Mouse (Mus musculus) liver, embryonic 11.5 days (tissue): Measurements from ENCODE around the gene Hephl1. TPM values are rescaled to one million over a fixed set of nuclear protein-coding genes. Genes with fewer than 3 reads are reported as not detected.

Experiments used
- ATAC-seq: fragments of 200-750 bp; cut with Nextera tagmentation; replicated peaks from 2 replicates; pipeline ENCODE4 v1.8.0; 2017; ENCODE audit warnings: moderate number of reproducible peaks, mild to moderate bottlenecking, moderate TSS enrichment, moderate library complexity; ENCODE audit not compliant: low FRiP score
- DNase-seq: peaks from one replicate; pipeline ENCODE4 v3.0.0-alpha.2; 2017; ENCODE audit warnings: low spot score
- H3K27ac ChIP-seq: fragments of 300-500 bp; sonication (generic); 2 replicates; pipeline ENCODE4 v1.5.1; 2014; ENCODE audit warnings: mild to moderate bottlenecking, low read depth, low read length, control low read depth
- H3K27me3 ChIP-seq: fragments of 300-500 bp; sonication (generic); replicated peaks from 2 replicates; pipeline ENCODE4 v1.6.1; 2014; ENCODE audit warnings: low read length, mixed read lengths; ENCODE audit not compliant: control insufficient read depth, insufficient read depth
- H3K36me3 ChIP-seq: fragments of 300-500 bp; sonication (generic); 2 replicates; pipeline ENCODE4 v1.6.1; 2014; ENCODE audit warnings: mild to moderate bottlenecking, low read length, moderate library complexity, mixed read lengths; ENCODE audit not compliant: control insufficient read depth, insufficient read depth
- H3K4me1 ChIP-seq: fragments of 300-500 bp; sonication (generic); replicated peaks from 2 replicates; pipeline ENCODE4 v1.6.1; 2014; ENCODE audit warnings: low read length, mixed read lengths; ENCODE audit not compliant: control insufficient read depth, insufficient read depth
- H3K4me2 ChIP-seq: fragments of 300-500 bp; sonication (generic); 2 replicates; pipeline ENCODE4 v1.6.1; 2014; ENCODE audit warnings: mild to moderate bottlenecking, control low read depth, moderate library complexity
- H3K4me3 ChIP-seq: fragments of 300-500 bp; sonication (generic); 2 replicates; pipeline ENCODE4 v1.5.1; 2014; ENCODE audit warnings: low read depth, low read length, control low read depth
- H3K9ac ChIP-seq: fragments of 300-500 bp; sonication (generic); 2 replicates; pipeline ENCODE4 v1.6.1; 2014; ENCODE audit warnings: low read depth, low read length, control low read depth
- H3K9me3 ChIP-seq: fragments of 300-500 bp; sonication (generic); 2 replicates; pipeline ENCODE4 v1.6.1; 2016; ENCODE audit warnings: low read length, inconsistent platforms, mixed read lengths; ENCODE audit not compliant: control insufficient read depth
- WGBS: fragments of 180-500 bp; shearing (Covaris S2); extraction: QIAGEN DNeasy Blood & Tissue Kit; methylation state at CpG from one replicate; pipeline ENCODE4 v1.1.7; 2014; 5-methylcytosine and 5-hydroxymethylcytosine counted together
- polyA plus RNA-seq: library from polyadenylated mRNA; unstranded; fragments of >200 nt; fragmentation: Nextera tagmentation; extraction: Ambion mirVana; gene quantifications from 2 replicates; pipeline ENCODE4 v1.2.1, GENCODE M21; 2014

Hephl1 gene
- polyA plus RNA-seq, 1 experiment from 2014 or later: not detected

- DNase-seq (no peak), ATAC-seq (peak; percentile 47; the same call in 1 of the 2 replicates)
- no peaks in the 10 kb centered on the region for H3K36me3 ChIP-seq
- no peaks in the 10 kb centered on the region for H3K9me3 ChIP-seq
- H3K4me2 ChIP-seq: no peak overlapping the region
- H3K4me3 ChIP-seq: no peak overlapping the region
- H3K27ac ChIP-seq: no peak overlapping the region
- WGBS: 73% methylated on average over 6 of the region's 6 CpGs
- peaks cover 3% of the 10 kb centered on the region; the same call in 1 of the 2 replicates for H3K4me1 ChIP-seq
- H3K27me3 ChIP-seq: no peaks in the 10 kb centered on the region
- H3K9ac ChIP-seq: no peak overlapping the region
Measured at GRCm38 (mm10) chr9:15068686-15069295, 43.1 kb downstream of the Hephl1 start.

GRCm38 (mm10) chr9:15067995-15068685 is 43.8 kb downstream of the Hephl1 start:
- no peaks in the 10 kb centered on the region for H3K9me3 ChIP-seq
- H3K36me3 ChIP-seq: no peaks in the 10 kb centered on the region
- no peak overlapping the region for H3K27ac ChIP-seq
- no peak overlapping the region for H3K9ac ChIP-seq
- H3K4me1 ChIP-seq: peaks cover 3% of the 10 kb centered on the region; the same call in 1 of the 2 replicates
- 0 out of 2 replicates have a peak, but pooled peaks have one; percentile 12 for ATAC-seq
- H3K4me2 ChIP-seq: no peak overlapping the region
- no peak overlapping the region for H3K4me3 ChIP-seq
- 79% methylated on average over 7 of the region's 7 CpGs for WGBS
- no peaks in the 10 kb centered on the region for H3K27me3 ChIP-seq
- DNase-seq: no peak

- Histone ChIP-seq H3K27me3 (no peaks in the 10 kb centered on the region), H3K4me1 (peaks cover 3% of the 10 kb centered on the region; the same call in 1 of the 2 replicates), H3K4me3 (no peak overlapping the region), H3K9ac (no peak overlapping the region), H3K27ac (no peak overlapping the region), H3K9me3 (no peaks in the 10 kb centered on the region), H3K4me2 (no peak overlapping the region), H3K36me3 (no peaks in the 10 kb centered on the region)
- ATAC-seq (no peak), DNase-seq (no peak)
- WGBS: 22% methylated on average over 1 of the region's 1 CpGs
Measured at GRCm38 (mm10) chr9:15064176-15064575, 47.7 kb downstream of the Hephl1 start.

- H3K27me3 ChIP-seq: no peaks in the 10 kb centered on the region
- no peak overlapping the region for H3K27ac ChIP-seq
- WGBS: 83% methylated on average over 5 of the region's 5 CpGs
- no peaks in the 10 kb centered on the region for H3K9me3 ChIP-seq
- H3K4me1 ChIP-seq: no peaks in the 10 kb centered on the region
- ATAC-seq: no peak
- H3K4me3 ChIP-seq: no peak overlapping the region
- no peaks in the 10 kb centered on the region for H3K36me3 ChIP-seq
- no peak overlapping the region for H3K4me2 ChIP-seq
- no peak for DNase-seq
- no peak overlapping the region for H3K9ac ChIP-seq
Measured at GRCm38 (mm10) chr9:15060847-15061246, 51.1 kb downstream of the Hephl1 start.

- Histone ChIP-seq H3K9ac (no peak overlapping the region), H3K4me2 (no peak overlapping the region), H3K27ac (no peak overlapping the region), H3K9me3 (no peaks in the 10 kb centered on the region), H3K27me3 (no peaks in the 10 kb centered on the region), H3K4me1 (no peaks in the 10 kb centered on the region), H3K4me3 (no peak overlapping the region), H3K36me3 (no peaks in the 10 kb centered on the region)
- WGBS: 81% methylated on average over 6 of the region's 6 CpGs
- DNase-seq (no peak), ATAC-seq (no peak)
Measured at GRCm38 (mm10) chr9:15060026-15060425, 51.9 kb downstream of the Hephl1 start.

GRCm38 (mm10) chr9:15045740-15046139 is 66.2 kb downstream of the Hephl1 start:
- no peaks in the 10 kb centered on the region for H3K27me3 ChIP-seq
- no peak overlapping the region for H3K27ac ChIP-seq
- no peak overlapping the region for H3K9ac ChIP-seq
- H3K36me3 ChIP-seq: no peaks in the 10 kb centered on the region
- no peak for ATAC-seq
- WGBS: 40% methylated on average over 10 of the region's 10 CpGs
- DNase-seq: no peak
- H3K4me1 ChIP-seq: peaks cover 8% of the 10 kb centered on the region
- H3K9me3 ChIP-seq: no peaks in the 10 kb centered on the region
- peak overlapping the region; percentile 67 for H3K4me3 ChIP-seq
- H3K4me2 ChIP-seq: peak overlapping the region; percentile 73

- ATAC-seq: peak; percentile 76
- Histone ChIP-seq H3K27me3 (no peaks in the 10 kb centered on the region), H3K4me3 (peak within 1 kb of the TSS; percentile 67), H3K27ac (0 out of 2 replicates have a peak within 1 kb of the TSS, but pooled peaks have one; percentile 30), H3K9ac (peak within 1 kb of the TSS; percentile 66), H3K36me3 (no peaks in the 10 kb centered on the region), H3K4me2 (peak within 1 kb of the TSS; percentile 73), H3K4me1 (peaks cover 8% of the 10 kb centered on the region), H3K9me3 (no peaks in the 10 kb centered on the region)
- under 1% methylated on average over 65 of the region's 68 CpGs for WGBS
- DNase-seq: peak; percentile 73
Measured at GRCm38 (mm10) chr9:15045084-15045669, 66.7 kb downstream of the Hephl1 start, which contains the start of gene Panx1. Panx1 (minus strand) TSS chr9:15045478.

GRCm38 (mm10) chr9:15044391-15045083 is 67.4 kb downstream of the Hephl1 start:
- Histone ChIP-seq H3K36me3 (no peaks in the 10 kb centered on the region), H3K4me3 (peak overlapping the region; percentile 67), H3K9ac (peak overlapping the region; percentile 66), H3K27ac (0 out of 2 replicates have a peak overlapping the region, but pooled peaks have one; percentile 30), H3K27me3 (no peaks in the 10 kb centered on the region), H3K4me2 (peak overlapping the region; percentile 73), H3K9me3 (no peaks in the 10 kb centered on the region), H3K4me1 (peaks cover 8% of the 10 kb centered on the region)
- DNase-seq: peak; percentile 70
- no peak; the same call in 1 of the 2 replicates for ATAC-seq
- 2% methylated on average over 28 of the region's 28 CpGs for WGBS
